Mouse (Mus musculus): Measurements from ENCODE around the gene Pithd1.

- TF ChIP-seq CTCF (conservative IDR thresholded peaks at IDR 0.05; ENCODE audit: insufficient read depth, insufficient read length, low read depth, low read length) (no peak), POLR2A (IDR thresholded peaks at IDR 0.05; ENCODE audit: low read depth, low read length) (no peak)
These were observed 29.1 kb upstream of the Pithd1 start for GRCm38 (mm10) chr4:136016059-136016602.
